Mouse (Mus musculus) CH12.LX (cell line): ENCODE measurements around the gene Atp5f1. TPM values are rescaled to one million over a fixed set of nuclear protein-coding genes. Genes with fewer than 3 reads are reported as not detected.
"Not testable (repeated sequence)": the region's sequence is repeated elsewhere in the genome, so short reads cannot be mapped to it uniquely, and the experiment has no call there.

Source experiments
- DNase-seq: peaks from one replicate; pipeline ENCODE4 v3.0.0-alpha.2; 2013; ENCODE audit errors: extremely low read depth
- H3K27ac ChIP-seq: 2 replicates; pipeline ENCODE4 v1.5.1; 2012; ENCODE audit warnings: low read depth, mild to moderate bottlenecking, control low read depth, moderate library complexity; ENCODE audit not compliant: insufficient read depth
- H3K27me3 ChIP-seq: replicated peaks from 2 replicates; pipeline ENCODE3; 2012; ENCODE audit warnings: inconsistent platforms
- H3K36me3 ChIP-seq, 2 experiments: replicated peaks in 1 of 2; 2 replicates each; pipeline versions ENCODE3 to v1.6.1; 2012; ENCODE audit warnings: inconsistent platforms in 1 of 2, low read length in 1 of 2, mild to moderate bottlenecking in 1 of 2, mixed read lengths in 1 of 2, moderate library complexity in 1 of 2; ENCODE audit not compliant: control insufficient read depth in 1 of 2, insufficient read depth in 1 of 2
- H3K4me1 ChIP-seq, 2 experiments: 2 replicates each; pipeline ENCODE4 v1.6.1; 2012; ENCODE audit warnings: inconsistent platforms in 1 of 2, moderate library complexity in 1 of 2; ENCODE audit not compliant: insufficient read depth in 2 of 2, control insufficient read depth in 1 of 2
- H3K4me2 ChIP-seq: 2 replicates; pipeline ENCODE4 v1.6.1; 2012; ENCODE audit warnings: low read depth, mild to moderate bottlenecking, control low read depth; ENCODE audit not compliant: poor library complexity, insufficient read depth, severe bottlenecking
- H3K4me3 ChIP-seq, 3 experiments: fragments of 150-350 bp in 1 of 3; sonication (generic) in 1 of 3; replicated peaks in 1 of 3; 2 replicates each; pipeline versions ENCODE3 to v1.5.1; 2011 to 2012; ENCODE audit warnings: low read depth in 2 of 3, low read length in 2 of 3, mild to moderate bottlenecking in 2 of 3, moderate library complexity in 2 of 3, control low read depth in 1 of 3, improper control_type of control experiment in 1 of 3, inconsistent platforms in 1 of 3, mixed read lengths in 1 of 3; ENCODE audit not compliant: poor library complexity in 1 of 3
- H3K79me2 ChIP-seq: replicated peaks from 2 replicates; pipeline ENCODE4 v1.6.1; 2012; ENCODE audit warnings: mild to moderate bottlenecking, moderate library complexity; ENCODE audit not compliant: control insufficient read depth, poor library complexity, insufficient read depth, severe bottlenecking; ENCODE audit errors: extremely low read depth
- H3K9ac ChIP-seq: 2 replicates; pipeline ENCODE4 v1.6.1; 2012; ENCODE audit warnings: low read depth, mild to moderate bottlenecking, control low read depth, moderate library complexity; ENCODE audit not compliant: insufficient read depth
- H3K9me3 ChIP-seq: replicated peaks from 2 replicates; pipeline ENCODE3; 2012; ENCODE audit warnings: low read length, inconsistent platforms, mixed read lengths
- CHD2 ChIP-seq: IDR thresholded peaks from 2 replicates; pipeline ENCODE4 v1.6.1; 2011; ENCODE audit warnings: low read length, improper control_type of control experiment
- ELF1 ChIP-seq: IDR thresholded peaks from 2 replicates; pipeline ENCODE4 v1.6.1; 2014; ENCODE audit warnings: low read depth, mild to moderate bottlenecking, inconsistent platforms, low read length, improper control_type of control experiment
- EP300 ChIP-seq: IDR thresholded peaks from 2 replicates; pipeline ENCODE4 v1.6.1; 2011; ENCODE audit warnings: low read length, improper control_type of control experiment
- HCFC1 ChIP-seq: IDR thresholded peaks from 2 replicates; pipeline ENCODE4 v1.6.1; 2012; ENCODE audit warnings: low read depth, mild to moderate bottlenecking, inconsistent platforms, low read length, improper control_type of control experiment
- IRF4 ChIP-seq: IDR thresholded peaks from 2 replicates; pipeline ENCODE4 v1.6.1; 2014; ENCODE audit warnings: low read depth, mild to moderate bottlenecking, inconsistent platforms, low read length, improper control_type of control experiment
- MAFK ChIP-seq: IDR thresholded peaks from 2 replicates; pipeline ENCODE4 v1.6.1; 2011; ENCODE audit warnings: low read length, improper control_type of control experiment; ENCODE audit not compliant: insufficient replicate concordance
- MAX ChIP-seq: IDR thresholded peaks from 2 replicates; pipeline ENCODE4 v1.6.1; 2011; ENCODE audit warnings: low read length, improper control_type of control experiment
- MAZ ChIP-seq: IDR thresholded peaks from 2 replicates; pipeline ENCODE4 v1.6.1; 2012; ENCODE audit warnings: low read depth, mild to moderate bottlenecking, inconsistent platforms, low read length, improper control_type of control experiment, moderate library complexity
- MEF2A ChIP-seq: IDR thresholded peaks from 2 replicates; pipeline ENCODE4 v1.6.1; 2014; ENCODE audit warnings: low read depth, mild to moderate bottlenecking, inconsistent platforms, low read length, improper control_type of control experiment, borderline replicate concordance
- MXI1 ChIP-seq: IDR thresholded peaks from 2 replicates; pipeline ENCODE4 v1.6.1; 2011; ENCODE audit warnings: mild to moderate bottlenecking, low read depth, low read length, improper control_type of control experiment
- MYC ChIP-seq: IDR thresholded peaks from 2 replicates; pipeline ENCODE4 v1.6.1; 2011; ENCODE audit warnings: low read depth, mild to moderate bottlenecking, improper control_type of control experiment, low read length
- NELFE ChIP-seq: IDR thresholded peaks from 2 replicates; pipeline ENCODE4 v1.6.1; 2011; ENCODE audit warnings: low read depth, low read length, improper control_type of control experiment
- PAX5 ChIP-seq: IDR thresholded peaks from 2 replicates; pipeline ENCODE4 v1.6.1; 2012; ENCODE audit warnings: low read length, inconsistent platforms, mixed read lengths
- POLR2AphosphoS2 ChIP-seq: IDR thresholded peaks from 2 replicates; pipeline ENCODE4 v1.6.1; 2011; ENCODE audit warnings: low read depth, low read length, improper control_type of control experiment
- TBP ChIP-seq: conservative IDR thresholded peaks from 2 replicates; pipeline ENCODE4 v1.6.1; 2011; ENCODE audit warnings: low read depth, low read length, improper control_type of control experiment
- TCF12 ChIP-seq: IDR thresholded peaks from 2 replicates; pipeline ENCODE4 v1.6.1; 2014; ENCODE audit warnings: low read depth, mild to moderate bottlenecking, inconsistent platforms, low read length, improper control_type of control experiment
- UBTF ChIP-seq: IDR thresholded peaks from 2 replicates; pipeline ENCODE4 v1.6.1; 2012; ENCODE audit warnings: low read depth, mild to moderate bottlenecking, inconsistent platforms, low read length, improper control_type of control experiment, moderate library complexity
- USF1 ChIP-seq: IDR thresholded peaks from 2 replicates; pipeline ENCODE4 v1.6.1; 2014; ENCODE audit warnings: low read depth, mild to moderate bottlenecking, inconsistent platforms, low read length, improper control_type of control experiment
- ZMIZ1 ChIP-seq: IDR thresholded peaks from 2 replicates; pipeline ENCODE4 v1.6.1; 2012; ENCODE audit warnings: low read depth, mild to moderate bottlenecking, inconsistent platforms, low read length, improper control_type of control experiment
- dilution Hi-C: fragments of 300-500 bp; cut with MboI; formaldehyde crosslinking; loops from 2 replicates; pipeline ENCODE4 v1.14.3; 2020; ENCODE audit warnings: low sequenced_read_pairs; ENCODE audit not compliant: extremely low pct_unique_long_range_greater_than_20kb, extremely low pct_ligation_motif_present
- in situ Hi-C: fragments of 300-500 bp; cut with MboI; formaldehyde crosslinking; loops from 3 replicates; pipeline ENCODE4 v1.14.3; 2019; ENCODE audit warnings: low sequenced_read_pairs, low pct_ligation_motif_present, low pct_unique_long_range_greater_than_20kb, mixed read lengths
- polyA plus RNA-seq: library from polyadenylated mRNA; unstranded; fragments of >175 nt; gene quantifications from 2 replicates; pipeline ENCODE4 v1.2.1, GENCODE M21; 2012; ENCODE audit warnings: low read depth; ENCODE audit not compliant: insufficient read length
- total RNA-seq, 2 experiments: library from RNA; depleted of rRNA; stranded (reverse); fragments of 300-350 nt in 1 of 2; fragments of >200 nt in 1 of 2; gene quantifications; 2 replicates each; pipeline ENCODE4 v1.2.3; 2012 to 2014

Gene Atp5f1
- total and polyA plus RNA-seq, 3 experiments, result 317 to 676 (median 494) TPM

DNA sequence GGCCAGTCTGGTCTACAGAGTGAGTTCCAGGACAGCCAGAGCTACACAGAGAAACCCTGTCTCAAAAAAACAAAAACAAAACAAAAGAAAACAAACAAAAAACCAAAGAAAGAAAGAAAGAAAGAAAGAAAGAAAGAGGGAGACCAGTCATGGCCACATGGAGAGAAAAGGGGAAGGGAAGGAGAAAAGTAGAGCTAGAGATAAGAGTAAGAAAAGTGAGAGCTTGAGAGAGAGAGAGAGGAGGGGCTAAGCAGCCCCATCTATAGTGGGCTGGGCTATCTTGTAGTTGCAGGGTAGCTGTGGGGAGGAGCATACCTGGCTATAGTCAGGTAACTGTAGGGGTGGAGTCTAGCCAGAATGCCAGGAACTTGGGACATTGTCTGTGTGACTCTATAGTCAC lies 39.2 kb downstream of the Atp5f1 start:
- dilution Hi-C loops, result loop anchor here (25.0 kb wide), 1 partner anchor 233 kb away; the partner anchor contains the start of gene Ddx20
- not testable (repeated sequence) for H3K9ac ChIP-seq

GRCm38 (mm10) chr3:105918355-105918745 lies 41.5 kb downstream of the Atp5f1 start:
- in situ Hi-C loops (no loop called here), dilution Hi-C loops (loop anchor here (25.0 kb wide), 1 partner anchor 231 kb away; the partner anchor contains the start of gene Ddx20)
- no peaks in the 10 kb centered on the region for H3K79me2 ChIP-seq
- no peak for DNase-seq
- no peaks in the 10 kb centered on the region for H3K27me3 ChIP-seq
- H3K9ac ChIP-seq, result no peak overlapping the region
- no peak overlapping the region for H3K4me2 ChIP-seq
- H3K4me3 ChIP-seq, result no peak overlapping the region
- H3K36me3 ChIP-seq, result no peaks in the 10 kb centered on the region
- no peak for TF ChIP-seq ZMIZ1
- no peak for TF ChIP-seq CHD2
- TF ChIP-seq IRF4, result no peak
- no peak for TF ChIP-seq MXI1
- TF ChIP-seq MAZ, result no peak
- no peak for TF ChIP-seq USF1
- no peak for TF ChIP-seq MAX
- TF ChIP-seq POLR2AphosphoS2, result no peak
- no peak for TF ChIP-seq MAFK
- TF ChIP-seq MEF2A, result no peak
- H3K4me1 ChIP-seq, result peaks cover 9 to 52% of the 10 kb centered on the region in 2 experiments
- no peak overlapping the region for H3K27ac ChIP-seq
- H3K9me3 ChIP-seq, result no peaks in the 10 kb centered on the region

More for the DNA sequence above, 39.2 kb downstream of the Atp5f1 start:
- H3K9me3 ChIP-seq, in situ Hi-C loops, H3K27me3 ChIP-seq, DNase-seq, H3K27ac ChIP-seq, H3K4me3 ChIP-seq, H3K79me2 ChIP-seq, H3K4me2 ChIP-seq: not testable (repeated sequence)
- Histone ChIP-seq H3K4me1 (peaks cover 6 to 28% of the 10 kb centered on the region in 2 experiments), H3K36me3 (peaks cover 0 to 13% of the 10 kb centered on the region in 2 experiments)

DNA sequence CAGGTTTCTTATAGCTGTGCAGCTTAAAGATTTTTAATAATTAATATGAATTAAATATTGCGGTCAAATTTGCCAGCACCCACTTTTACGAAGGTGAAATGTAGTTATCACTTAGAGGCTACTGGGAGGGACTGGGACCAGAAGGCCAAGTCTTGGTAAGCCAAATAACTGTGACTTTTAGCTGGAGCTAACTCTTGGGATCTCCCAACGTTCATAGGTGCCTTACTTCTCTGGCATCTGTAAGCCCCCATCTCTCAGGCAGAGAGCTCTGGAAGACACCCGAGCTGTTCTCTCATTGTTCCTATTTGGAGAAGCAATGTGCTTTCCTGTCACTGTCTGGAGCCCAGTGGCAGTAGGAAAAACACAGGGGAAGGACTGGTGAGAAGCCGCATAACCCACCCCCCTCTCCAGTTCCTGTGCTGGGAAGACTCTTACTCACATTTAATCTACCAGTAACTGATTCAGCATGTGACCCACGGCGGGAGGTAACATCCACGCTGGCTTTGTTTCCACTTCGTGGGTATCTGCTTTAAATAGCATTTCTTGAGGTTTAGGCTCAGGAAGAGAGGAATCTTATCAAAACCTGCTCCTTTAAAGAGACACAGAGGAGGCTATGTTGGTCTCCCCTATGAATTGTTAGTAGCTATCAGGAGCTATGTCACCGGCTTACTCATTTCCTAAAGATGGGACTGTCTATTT lies 42.1 kb downstream of the Atp5f1 start:
- dilution Hi-C loops, result loop anchor here (25.0 kb wide), 1 partner anchor 231 kb away; the partner anchor contains the start of gene Ddx20
- in situ Hi-C loops, result no loop called here
- Histone ChIP-seq H3K27ac (no peak overlapping the region), H3K4me2 (no peak overlapping the region), H3K4me3 (no peak overlapping the region), H3K27me3 (no peaks in the 10 kb centered on the region), H3K9me3 (no peaks in the 10 kb centered on the region), H3K79me2 (no peaks in the 10 kb centered on the region), H3K9ac (no peak overlapping the region), H3K36me3 (no peaks in the 10 kb centered on the region)
- no peak for DNase-seq
- no peak for TF ChIP-seq TCF12
- TF ChIP-seq PAX5, result no peak
- no peak for TF ChIP-seq CHD2
- TF ChIP-seq UBTF, result no peak
- no peak for TF ChIP-seq ELF1
- TF ChIP-seq POLR2AphosphoS2, result no peak
- TF ChIP-seq TBP, result no peak
- TF ChIP-seq MEF2A, result no peak
- TF ChIP-seq HCFC1, result no peak
- TF ChIP-seq MAFK, result no peak
- TF ChIP-seq MYC, result no peak
- TF ChIP-seq NELFE, result no peak
- no peak for TF ChIP-seq EP300
- TF ChIP-seq, all 38 proteins: peak for 0
- peaks cover 9 to 50% of the 10 kb centered on the region in 2 experiments for H3K4me1 ChIP-seq

- H3K27ac ChIP-seq, H3K4me3 ChIP-seq, DNase-seq, H3K36me3 ChIP-seq, H3K9ac ChIP-seq, in situ Hi-C loops, H3K27me3 ChIP-seq, H3K4me2 ChIP-seq, H3K79me2 ChIP-seq, H3K9me3 ChIP-seq: not testable (repeated sequence)
- H3K4me1 ChIP-seq, result peaks cover 8 to 50% of the 10 kb centered on the region in 2 experiments
- dilution Hi-C loops, result loop anchor here (25.0 kb wide), 1 partner anchor 229 kb away; the partner anchor contains the start of gene Ddx20
These were observed 43.4 kb downstream of the Atp5f1 start for GRCm38 (mm10) chr3:105916455-105916854.
